In genomic region chr9:78447606-78447972, GRCm38 (mm10) we compare ENCODE assay signal across 8 mouse cellular contexts. TPM values are rescaled to one million over a fixed set of nuclear protein-coding genes. Genes with fewer than 3 reads are reported as not detected.
DNase-seq lines count a peak whose midpoint lies in the region; ATAC-seq and TF ChIP-seq lines count a peak whose summit lies in the region.

No protein-coding gene starts in this region.

- no peak for TF ChIP-seq POLR2A in myocyte (IDR thresholded peaks at IDR 0.05; ENCODE audit: insufficient read length, low read depth)

- H3K4me3 ChIP-seq in kidney, embryonic 15.5 days (replicated peaks), result peak overlapping the region; percentile 98
- H3K4me3 ChIP-seq in embryonic facial prominence, embryonic 11.5 days (ENCODE audit: low read depth, low read length), result peak overlapping the region; percentile 97
- H3K4me3 ChIP-seq in intestine, embryonic 15.5 days (replicated peaks), result peak overlapping the region; percentile 96
- peak overlapping the region; percentile 60 for H3K4me3 ChIP-seq in myocyte

- H3ac ChIP-seq in myocyte (ENCODE audit: control insufficient read depth, insufficient read length), result peak overlapping the region; percentile 83

- H3K9ac ChIP-seq in kidney, embryonic 15.5 days, result peak overlapping the region; percentile 94
- peak overlapping the region; percentile 35; the same call in 1 of the 2 replicates for H3K9ac ChIP-seq in embryonic facial prominence, embryonic 11.5 days (replicated peaks; ENCODE audit: low read length)
- H3K9ac ChIP-seq in intestine, embryonic 15.5 days, result peak overlapping the region; percentile 93

- no peak for DNase-seq in kidney, adult 8-10 months
- DNase-seq in embryonic facial prominence, embryonic 11.5 days (ENCODE audit: low spot score), result no peak
- DNase-seq in layer of hippocampus, adult 9-10 months (ENCODE audit: low spot score), result no peak
- DNase-seq in embryo, embryonic 11 days, result no peak

- H3K9me3 ChIP-seq in kidney, embryonic 15.5 days (replicated peaks), result no peaks in the 10 kb centered on the region
- H3K9me3 ChIP-seq in embryonic facial prominence, embryonic 11.5 days (replicated peaks; ENCODE audit: control insufficient read depth, low read length), result no peaks in the 10 kb centered on the region
- no peaks in the 10 kb centered on the region for H3K9me3 ChIP-seq in intestine, embryonic 15.5 days

- peak overlapping the region; percentile 70 for H3K4me2 ChIP-seq in kidney, embryonic 15.5 days
- peak overlapping the region; percentile 48 for H3K4me2 ChIP-seq in embryonic facial prominence, embryonic 11.5 days (ENCODE audit: low read depth, low read length)
- peak overlapping the region; percentile 66 for H3K4me2 ChIP-seq in intestine, embryonic 15.5 days (replicated peaks)
- H3K4me2 ChIP-seq in myocyte (ENCODE audit: low read depth), result peak overlapping the region; percentile 96

- ATAC-seq in kidney, embryonic 15.5 days (replicated peaks; ENCODE audit: low FRiP score), result no peak
- ATAC-seq in embryonic facial prominence, embryonic 11.5 days (replicated peaks; ENCODE audit: insufficient number of reproducible peaks, low FRiP score, low TSS enrichment, low read depth), result peak; percentile 29
- ATAC-seq in intestine, embryonic 15.5 days, result peak; percentile 24; the same call in 1 of the 2 replicates
- no peak; the same call in 1 of the 2 replicates for ATAC-seq in frontal cortex, adult (ENCODE audit: low TSS enrichment)

- H3K27ac ChIP-seq in kidney, embryonic 15.5 days, result peak overlapping the region; percentile 92; the same call in 1 of the 2 replicates
- H3K27ac ChIP-seq in embryonic facial prominence, embryonic 11.5 days (replicated peaks; ENCODE audit: low read depth, low read length), result no peak overlapping the region
- H3K27ac ChIP-seq in intestine, embryonic 15.5 days, result no peak overlapping the region

- peaks cover 10% of the 10 kb centered on the region for H3K79me2 ChIP-seq in myocyte (ENCODE audit: control insufficient read depth, insufficient read depth)

- peaks cover 26% of the 10 kb centered on the region for H3K36me3 ChIP-seq in kidney, embryonic 15.5 days
- H3K36me3 ChIP-seq in embryonic facial prominence, embryonic 11.5 days (replicated peaks; ENCODE audit: control insufficient read depth, insufficient read depth, low read depth, low read length), result no peaks in the 10 kb centered on the region
- H3K36me3 ChIP-seq in intestine, embryonic 15.5 days, result peaks cover 7% of the 10 kb centered on the region
- no peaks in the 10 kb centered on the region for H3K36me3 ChIP-seq in myocyte (ENCODE audit: control insufficient read depth, insufficient read depth)

- H3K27me3 ChIP-seq in kidney, embryonic 15.5 days, result peaks cover 44% of the 10 kb centered on the region
- H3K27me3 ChIP-seq in embryonic facial prominence, embryonic 11.5 days (ENCODE audit: control insufficient read depth, insufficient read depth, low read length), result peaks cover 16% of the 10 kb centered on the region
- peaks cover 8% of the 10 kb centered on the region for H3K27me3 ChIP-seq in intestine, embryonic 15.5 days (replicated peaks)
- H3K27me3 ChIP-seq in myocyte (ENCODE audit: control insufficient read depth, insufficient read depth, insufficient read length), result peaks cover 4% of the 10 kb centered on the region

- 24% methylated on average over 9 of the region's 9 CpGs for WGBS in kidney, embryonic 15.5 days
- WGBS in embryonic facial prominence, embryonic 11.5 days, result 24% methylated on average over 9 of the region's 9 CpGs
- WGBS in intestine, embryonic 15.5 days, result 29% methylated on average over 9 of the region's 9 CpGs

- peaks cover 22% of the 10 kb centered on the region for H3K4me1 ChIP-seq in kidney, embryonic 15.5 days
- H3K4me1 ChIP-seq in embryonic facial prominence, embryonic 11.5 days (ENCODE audit: control insufficient read depth, insufficient read depth, low read length), result peaks cover 3% of the 10 kb centered on the region; the same call in 1 of the 2 replicates
- peaks cover 5% of the 10 kb centered on the region; the same call in 1 of the 2 replicates for H3K4me1 ChIP-seq in intestine, embryonic 15.5 days (replicated peaks)

TF ChIP-seq in myocyte, 11 proteins besides CTCF, POLR2A, EP300 and RAD21:
- no peak for TF ChIP-seq MYOG (IDR thresholded peaks at IDR 0.05; ENCODE audit: control insufficient read depth in 1 of 3, insufficient read depth in 1 of 3, insufficient read length in 2 of 3, low read depth in 2 of 3)
- no peak for TF ChIP-seq REST (IDR thresholded peaks at IDR 0.05; ENCODE audit: insufficient read depth, insufficient read length)
- no peak for TF ChIP-seq USF1 (IDR thresholded peaks at IDR 0.05; ENCODE audit: low read depth)
- no peak for TF ChIP-seq POLR2AphosphoS2 (IDR thresholded peaks at IDR 0.05; ENCODE audit: insufficient read length, low read depth)
- no peak for TF ChIP-seq CEBPB (IDR thresholded peaks at IDR 0.05; ENCODE audit: insufficient read depth, poor library complexity, severe bottlenecking)
- TF ChIP-seq E2F4 (IDR thresholded peaks at IDR 0.05; ENCODE audit: insufficient read depth), result no peak
- no peak for TF ChIP-seq MAX (IDR thresholded peaks at IDR 0.05; ENCODE audit: low read depth)
- no peak for TF ChIP-seq SRF (IDR thresholded peaks at IDR 0.05; ENCODE audit: control insufficient read depth, insufficient read length, low read depth)
- TF ChIP-seq MYOD1 (IDR thresholded peaks at IDR 0.05; ENCODE audit: control insufficient read depth in 1 of 3, insufficient read length in 2 of 3, low read depth in 2 of 3), result no peak
- no peak for TF ChIP-seq TCF3 (IDR thresholded peaks at IDR 0.05; ENCODE audit: insufficient read length, low read depth)
- TF ChIP-seq TCF12 (IDR thresholded peaks at IDR 0.05; ENCODE audit: insufficient read depth, poor library complexity, severe bottlenecking), result no peak
TF ChIP-seq in myocyte: peak in this region for 0.

RNA-seq across cellular contexts. Expression of gene Mto1, which starts 0.4 kb away (rescaled TPM):
- 26.7 and 27.9 TPM in 2 replicates for polyA plus RNA-seq in kidney, embryonic 15.5 days (2015; fragmentation: Nextera tagmentation; extraction: Ambion mirVana)
- polyA plus RNA-seq in embryonic facial prominence, embryonic 11.5 days (2014; fragmentation: Nextera tagmentation; extraction: Ambion mirVana), result 21.4 and 24.7 TPM in 2 replicates
- polyA plus RNA-seq in intestine, embryonic 15.5 days (2015; fragmentation: Nextera tagmentation; extraction: Ambion mirVana), result 24.2 and 24.6 TPM in 2 replicates
- polyA plus RNA-seq in myocyte (2012; fragmentation: generic; extraction: Trizol), result 10.8 TPM

RNA-seq across cellular contexts. Expression of gene Gm17324, which starts 1.0 kb away (rescaled TPM):
- polyA plus RNA-seq in kidney, embryonic 15.5 days (2015; fragmentation: Nextera tagmentation; extraction: Ambion mirVana), result 0.55 and 1.4 TPM in 2 replicates
- 0.32 and 0.70 TPM in 2 replicates for polyA plus RNA-seq in embryonic facial prominence, embryonic 11.5 days (2014; fragmentation: Nextera tagmentation; extraction: Ambion mirVana)
- 0.32 and 0.64 TPM in 2 replicates for polyA plus RNA-seq in intestine, embryonic 15.5 days (2015; fragmentation: Nextera tagmentation; extraction: Ambion mirVana)
- 0.13 TPM for polyA plus RNA-seq in myocyte (2012; fragmentation: generic; extraction: Trizol)

RNA-seq across cellular contexts. Expression of gene Cgas, which starts 4.6 kb away (rescaled TPM):
- polyA plus RNA-seq in kidney, embryonic 15.5 days (2015; fragmentation: Nextera tagmentation; extraction: Ambion mirVana), result 2.1 and 2.8 TPM in 2 replicates
- 0.84 and 0.92 TPM in 2 replicates for polyA plus RNA-seq in embryonic facial prominence, embryonic 11.5 days (2014; fragmentation: Nextera tagmentation; extraction: Ambion mirVana)
- polyA plus RNA-seq in intestine, embryonic 15.5 days (2015; fragmentation: Nextera tagmentation; extraction: Ambion mirVana), result 2.3 and 2.4 TPM in 2 replicates
- 0.56 TPM for polyA plus RNA-seq in myocyte (2012; fragmentation: generic; extraction: Trizol)

RNA-seq across cellular contexts. Expression of gene Eef1a1, which starts 41.4 kb away (rescaled TPM):
- 4,779 and 4,974 TPM in 2 replicates for polyA plus RNA-seq in kidney, embryonic 15.5 days (2015; fragmentation: Nextera tagmentation; extraction: Ambion mirVana)
- 5,291 and 5,417 TPM in 2 replicates for polyA plus RNA-seq in embryonic facial prominence, embryonic 11.5 days (2014; fragmentation: Nextera tagmentation; extraction: Ambion mirVana)
- polyA plus RNA-seq in intestine, embryonic 15.5 days (2015; fragmentation: Nextera tagmentation; extraction: Ambion mirVana), result 4,456 and 4,538 TPM in 2 replicates
- 8,203 TPM for polyA plus RNA-seq in myocyte (2012; fragmentation: generic; extraction: Trizol)

RNA-seq across cellular contexts. Expression of gene Ddx43, which starts 52.0 kb away (rescaled TPM):
- 0.22 and 0.31 TPM in 2 replicates for polyA plus RNA-seq in kidney, embryonic 15.5 days (2015; fragmentation: Nextera tagmentation; extraction: Ambion mirVana)
- 0.15 TPM in 1 of 2 replicates, not detected in the other for polyA plus RNA-seq in embryonic facial prominence, embryonic 11.5 days (2014; fragmentation: Nextera tagmentation; extraction: Ambion mirVana)
- polyA plus RNA-seq in intestine, embryonic 15.5 days (2015; fragmentation: Nextera tagmentation; extraction: Ambion mirVana), result 0.27 and 0.36 TPM in 2 replicates
- polyA plus RNA-seq in myocyte (2012; fragmentation: generic; extraction: Trizol), result not detected

Comparison
In these comparisons a context has a peak if more than half of its experiments do, and no peak if none do; other contexts are left out.
1. ATAC-seq: peak in embryonic facial prominence, embryonic 11.5 days (single experiment) and intestine, embryonic 15.5 days (single experiment); none in kidney, embryonic 15.5 days (single experiment) and frontal cortex, adult (single experiment).
2. H3K9ac ChIP-seq: peak in every context shown above with its lines; median percentile 94 in kidney, embryonic 15.5 days; 93 in intestine, embryonic 15.5 days; 35 in embryonic facial prominence, embryonic 11.5 days.
3. Peak in every context shown above with its lines, with median percentiles within 50 percentile points of each other: H3K4me2 ChIP-seq and H3K4me3 ChIP-seq.